Mouse (Mus musculus) lung, postnatal 0 days (tissue): ENCODE data around the gene Proser3.

Source experiments
- CTCF ChIP-seq: IDR thresholded peaks from 2 replicates; pipeline ENCODE4 v1.5.1; 2016; ENCODE audit warnings: antibody characterized with exemption, mild to moderate bottlenecking
- EP300 ChIP-seq: IDR thresholded peaks from 2 replicates; pipeline ENCODE4 v1.6.1; 2016; ENCODE audit warnings: antibody characterized with exemption, mild to moderate bottlenecking, control low read depth

- TF ChIP-seq CTCF (no peak), EP300 (no peak)
Measured at GRCm38 (mm10) chr7:30515003-30515760, 36.9 kb downstream of the Proser3 start.
